Mouse (Mus musculus): ENCODE measurements around the gene Gle1.

GRCm38 (mm10) chr2:29965250-29965843 is 30.1 kb downstream of the Gle1 start, which contains the start of gene Sptan1:
- TF ChIP-seq POLR2A (IDR thresholded peaks at IDR 0.05; ENCODE audit: extremely low read depth, insufficient read depth, low read length) = peak; percentile 99
- no peak for TF ChIP-seq CTCF (IDR thresholded peaks at IDR 0.05; ENCODE audit: low read depth, low read length)

Measured in liver, adult 2 months (tissue).